Mouse (Mus musculus) kidney, postnatal 4 days (tissue): ENCODE data around the gene Acoxl.

ENCODE experiments used
- DNase-seq, 2 experiments: peaks; one replicate each; pipeline ENCODE4 v3.0.0; 2021; ENCODE audit warnings: mixed read lengths in 2 of 2

The Acoxl gene

DNA sequence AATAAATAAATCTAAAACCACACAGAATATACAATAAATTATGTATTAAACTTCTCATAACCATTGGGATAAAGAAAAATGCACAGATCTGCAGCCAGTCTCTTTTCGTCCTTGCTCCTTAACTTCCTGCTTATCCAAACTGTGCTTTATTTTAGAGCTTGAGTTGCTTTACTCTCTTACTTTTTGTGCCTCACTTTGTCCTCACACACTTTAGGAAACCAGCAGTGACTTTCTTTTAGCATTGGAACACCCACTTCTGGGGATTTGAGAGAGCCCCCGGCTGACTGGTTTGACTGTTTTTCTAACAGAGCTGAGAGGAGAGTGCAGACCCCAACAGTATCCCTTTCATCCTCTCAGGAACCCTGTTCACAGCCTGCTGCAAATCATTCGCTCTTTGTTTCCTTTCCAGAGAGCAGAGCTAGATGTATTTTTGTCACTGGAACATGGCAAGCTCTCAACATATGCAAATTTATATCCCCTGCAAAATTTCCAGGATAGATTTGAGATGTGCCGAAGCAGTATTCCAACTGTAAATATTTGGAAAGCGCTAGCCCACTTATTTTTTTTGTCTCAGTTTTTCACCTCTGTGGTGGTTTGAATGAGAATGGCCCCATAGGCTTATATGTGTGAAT lies 199.7 kb downstream of the Acoxl start:
- DNase-seq, result no peak

DNA sequence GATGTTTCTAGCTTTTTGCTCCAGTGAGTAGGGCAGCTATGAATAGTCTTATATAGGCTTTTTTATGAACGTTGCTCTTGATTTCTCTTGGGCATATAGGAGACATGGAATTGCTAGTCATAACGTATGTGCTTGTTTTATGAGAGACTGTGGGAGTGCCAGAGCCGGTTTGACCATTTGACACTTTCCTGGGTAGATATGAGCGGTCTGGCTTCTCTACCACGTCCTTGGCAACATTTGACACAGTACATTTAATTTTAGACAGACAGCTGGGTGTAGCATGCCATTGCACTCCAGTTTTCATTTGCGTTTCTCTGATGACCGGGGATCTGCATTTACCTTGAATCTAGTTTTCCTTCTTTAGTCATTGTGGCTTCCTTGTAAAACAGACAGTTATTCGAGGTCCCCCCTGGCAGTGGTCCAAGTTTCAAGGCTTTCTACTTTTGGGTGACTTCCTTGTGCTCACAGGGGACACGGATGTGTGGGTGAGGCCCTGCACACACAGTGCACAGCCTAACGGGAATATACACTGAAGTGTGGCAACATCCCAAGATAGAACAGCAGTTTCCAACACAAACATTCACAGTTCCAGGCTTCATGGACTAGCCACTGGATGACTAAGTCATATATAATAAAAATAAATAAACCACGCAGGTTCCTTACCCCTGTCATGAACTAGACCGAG lies 202.5 kb downstream of the Acoxl start:
- DNase-seq, result peak in 1 of 2 experiments; percentile 29

GRCm38 (mm10) chr2:128046454-128046853 lies 207.8 kb downstream of the Acoxl start:
- DNase-seq, result no peak

DNA sequence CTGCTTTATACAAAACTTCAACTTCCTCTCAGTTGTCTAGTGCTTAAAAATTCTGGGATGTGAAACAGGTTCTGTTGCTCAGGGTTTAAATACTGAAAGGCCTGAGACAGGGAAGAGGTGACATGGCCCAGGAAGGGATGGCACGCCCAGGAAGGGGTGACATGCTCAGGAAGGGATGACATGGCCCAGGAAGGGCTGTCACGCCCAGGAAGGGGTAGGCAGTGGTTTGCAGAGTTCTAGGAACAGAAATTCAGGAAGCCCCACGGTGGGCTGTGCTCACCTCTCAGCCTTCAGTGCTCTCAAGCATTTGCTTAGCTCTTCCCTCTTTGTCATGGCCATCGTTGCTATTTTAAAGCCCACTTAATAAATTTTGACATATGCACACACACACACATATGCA lies 216.2 kb downstream of the Acoxl start:
- DNase-seq, result no peak

- DNase-seq, result no peak
Observed at GRCm38 (mm10) chr2:128057872-128058271, 219.2 kb downstream of the Acoxl start.

- DNase-seq, result no peak
Observed at GRCm38 (mm10) chr2:128058627-128059026, 220.0 kb downstream of the Acoxl start.

- DNase-seq, result no peak
Observed at GRCm38 (mm10) chr2:128060213-128060612, 221.5 kb downstream of the Acoxl start.

DNA sequence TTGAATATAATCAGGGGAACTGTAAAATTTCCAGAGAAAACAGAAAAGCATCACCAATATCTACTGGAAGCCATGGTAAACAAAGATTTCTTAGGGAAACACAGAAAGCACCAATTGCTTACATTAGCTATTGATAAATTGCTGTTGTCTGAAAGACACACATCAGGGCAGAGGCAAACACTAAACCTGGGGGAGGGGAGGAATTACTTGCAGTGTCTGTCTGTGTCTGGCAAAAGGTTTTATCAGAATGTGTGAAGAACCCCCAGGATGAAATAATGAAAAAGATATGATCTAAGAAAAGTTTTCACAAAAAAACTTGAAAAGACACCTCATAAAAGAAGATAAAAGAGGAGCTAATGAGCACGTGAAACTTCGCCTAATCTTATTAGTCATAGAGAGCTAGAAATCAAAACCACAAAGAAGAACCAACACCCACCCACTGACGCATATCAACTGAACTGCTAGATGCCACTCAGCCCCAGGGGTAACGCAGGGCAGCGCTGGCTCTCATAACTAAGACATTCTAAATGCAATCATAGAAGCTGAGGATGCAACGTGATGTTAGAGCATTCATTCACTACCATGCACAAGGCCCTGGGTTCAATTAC lies 222.1 kb downstream of the Acoxl start:
- DNase-seq, result no peak

DNA sequence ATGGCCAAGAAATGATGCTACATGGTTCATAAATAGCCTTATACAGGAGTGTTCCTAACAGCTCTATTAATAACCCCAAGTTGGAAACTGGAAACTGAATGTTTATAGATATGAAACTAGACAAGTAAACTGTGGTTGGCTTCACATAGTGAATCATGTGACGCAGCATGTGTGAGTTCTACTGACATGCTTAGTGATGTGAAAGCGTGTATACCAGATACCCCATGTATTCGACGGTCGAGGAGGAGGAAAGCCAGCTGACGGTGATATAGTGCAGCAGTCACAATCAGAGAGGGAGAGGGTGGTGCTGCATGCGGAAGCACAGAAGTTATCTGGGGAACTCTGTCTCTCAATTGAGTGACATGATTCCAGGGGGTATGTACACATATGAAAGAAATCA lies 222.8 kb downstream of the Acoxl start:
- DNase-seq, result no peak

DNA sequence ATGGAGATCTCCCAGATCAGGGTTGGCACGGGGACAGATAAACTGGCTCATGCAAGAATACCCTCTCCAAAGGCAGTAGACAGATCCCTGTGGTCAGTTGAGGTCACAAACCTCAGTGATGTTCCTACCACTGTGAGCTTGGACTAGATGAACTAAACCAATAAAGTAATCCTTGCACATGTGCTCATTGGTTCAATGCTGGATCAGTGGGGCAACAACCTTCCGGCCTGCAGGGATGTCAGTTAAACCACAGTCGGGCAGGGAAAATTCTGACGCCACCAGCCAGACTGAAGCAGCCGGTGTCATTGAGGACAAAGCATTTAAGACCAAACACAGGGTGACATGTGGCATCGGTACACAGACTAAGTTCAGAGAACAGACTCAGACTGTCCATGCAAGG lies 224.1 kb downstream of the Acoxl start:
- DNase-seq, result no peak

DNA sequence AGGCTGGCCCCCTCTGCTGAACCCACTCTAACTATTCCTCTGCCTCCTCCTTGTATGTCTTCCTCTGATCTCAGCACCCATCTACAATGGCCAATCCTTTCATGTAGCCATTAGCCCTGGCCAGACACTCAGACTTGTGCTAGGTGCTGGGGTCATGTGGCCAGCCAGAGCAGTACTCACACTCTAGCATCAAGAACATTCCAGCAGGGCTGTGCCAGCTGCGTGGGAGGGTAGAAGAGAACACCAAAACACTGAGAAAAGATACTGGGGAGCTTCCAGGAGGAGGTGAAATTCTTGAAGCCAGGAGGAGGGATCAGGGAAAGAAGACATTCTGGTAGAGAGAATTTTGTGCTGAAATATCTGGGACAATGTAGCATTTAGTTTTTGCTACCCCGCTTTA lies 226.3 kb downstream of the Acoxl start:
- no peak for DNase-seq

DNA sequence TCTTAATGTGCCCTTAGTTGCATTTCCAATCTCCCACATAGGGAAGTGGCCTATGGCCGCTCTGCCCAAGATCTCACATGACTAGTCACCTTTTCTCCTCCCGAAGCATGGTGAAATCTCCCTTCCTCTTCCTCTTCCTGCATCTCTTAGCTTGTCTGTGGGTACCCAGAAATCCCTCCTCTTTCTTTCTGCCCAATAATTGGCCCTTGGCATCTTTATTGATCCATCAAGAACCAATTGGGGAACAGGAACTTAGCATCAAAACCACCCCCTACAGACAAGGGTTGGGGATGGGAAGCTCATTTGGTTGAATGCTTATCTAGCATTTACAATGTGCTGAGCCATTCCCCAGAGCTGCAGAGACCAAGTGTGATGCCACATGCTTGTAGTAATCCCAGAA lies 226.9 kb downstream of the Acoxl start:
- no peak for DNase-seq

DNA sequence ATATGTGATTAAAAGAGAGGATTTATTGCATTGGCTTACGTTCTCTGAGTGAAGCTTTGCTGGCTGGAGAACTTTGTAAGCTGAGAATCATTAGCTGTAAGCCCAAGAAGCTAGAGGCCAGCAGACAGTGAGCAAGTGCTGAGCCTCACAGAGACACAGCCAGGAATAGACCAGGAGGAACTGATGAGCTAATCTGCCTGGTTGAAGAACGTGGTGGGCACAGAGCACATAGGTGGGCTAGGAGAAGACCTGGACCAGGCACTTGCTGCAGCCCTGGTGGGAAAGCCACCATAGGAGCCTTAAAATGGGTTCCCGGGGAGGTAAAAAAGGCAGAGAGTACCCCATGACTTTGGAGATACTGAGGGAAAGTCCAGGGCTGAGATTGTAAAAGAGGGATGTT lies 228.5 kb downstream of the Acoxl start:
- no peak for DNase-seq

- DNase-seq, result no peak
Observed at GRCm38 (mm10) chr2:128067596-128067995, 228.9 kb downstream of the Acoxl start.

GRCm38 (mm10) chr2:128068176-128068575 lies 229.5 kb downstream of the Acoxl start:
- no peak for DNase-seq

GRCm38 (mm10) chr2:128069025-128069424 lies 230.3 kb downstream of the Acoxl start:
- no peak for DNase-seq

DNA sequence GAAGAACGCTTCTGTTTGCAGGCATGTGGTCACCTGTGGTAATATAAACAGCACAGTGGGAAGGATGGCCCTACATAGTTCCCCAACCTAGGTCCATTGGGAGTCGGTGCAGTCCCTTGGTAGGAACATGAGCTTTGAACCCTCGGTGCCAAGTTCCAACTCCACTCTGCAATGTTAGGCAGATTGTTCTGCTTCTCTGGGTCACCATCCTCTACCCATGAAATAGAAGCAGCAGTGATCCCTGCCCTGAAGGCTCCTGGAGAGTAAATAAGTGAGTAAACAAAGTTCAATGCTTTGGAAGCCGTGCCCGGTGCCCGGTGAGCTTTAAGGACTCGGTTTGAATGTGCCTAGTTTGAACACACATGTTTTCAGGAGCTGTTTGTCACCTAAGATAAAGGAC lies 233.1 kb downstream of the Acoxl start:
- no peak for DNase-seq

GRCm38 (mm10) chr2:128072944-128073343 lies 234.3 kb downstream of the Acoxl start:
- DNase-seq, result no peak

DNA sequence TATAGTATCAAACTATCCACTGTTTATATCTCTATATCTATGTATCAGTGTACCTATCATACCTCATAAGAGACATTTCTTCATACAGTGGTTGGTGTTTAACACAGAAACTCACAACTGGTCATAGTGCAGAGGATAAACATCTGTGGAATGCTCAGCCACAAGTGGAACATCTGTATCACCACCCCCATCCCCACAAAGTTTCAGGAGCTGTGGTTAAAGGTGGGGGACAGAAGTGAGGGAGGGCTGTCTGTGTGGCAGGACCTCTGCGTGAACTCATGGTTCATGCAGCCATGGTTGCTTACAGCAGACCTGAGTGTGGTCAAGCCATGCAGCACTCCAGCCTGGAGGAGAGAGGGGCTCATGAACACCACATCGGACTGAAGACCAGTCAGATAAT lies 234.9 kb downstream of the Acoxl start:
- no peak for DNase-seq

DNA sequence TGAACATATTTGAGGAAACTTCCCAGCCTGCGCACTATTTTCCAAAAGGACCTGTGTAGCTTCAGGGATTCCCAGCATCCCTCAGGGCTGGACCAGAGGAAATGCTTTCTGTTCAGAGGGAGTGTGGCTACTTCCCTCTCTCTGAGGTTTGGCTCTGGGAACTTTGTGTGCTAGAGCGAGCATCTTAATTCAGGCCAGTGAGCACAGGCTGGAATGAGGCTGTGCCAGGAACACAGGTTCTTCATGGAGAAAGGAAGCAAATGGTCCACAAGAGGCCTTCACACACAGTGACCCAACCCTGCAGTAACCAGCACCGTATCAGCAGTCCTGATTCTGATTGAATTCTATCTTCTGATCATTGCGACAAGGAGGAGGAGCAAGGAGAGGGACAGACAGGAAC lies 238.3 kb downstream of the Acoxl start:
- no peak for DNase-seq

- peak; percentile 66 to 76 for DNase-seq
Observed at GRCm38 (mm10) chr2:128078859-128079258, 240.2 kb downstream of the Acoxl start.

- DNase-seq, result no peak
Observed at GRCm38 (mm10) chr2:128079316-128079715, 240.6 kb downstream of the Acoxl start.

DNA sequence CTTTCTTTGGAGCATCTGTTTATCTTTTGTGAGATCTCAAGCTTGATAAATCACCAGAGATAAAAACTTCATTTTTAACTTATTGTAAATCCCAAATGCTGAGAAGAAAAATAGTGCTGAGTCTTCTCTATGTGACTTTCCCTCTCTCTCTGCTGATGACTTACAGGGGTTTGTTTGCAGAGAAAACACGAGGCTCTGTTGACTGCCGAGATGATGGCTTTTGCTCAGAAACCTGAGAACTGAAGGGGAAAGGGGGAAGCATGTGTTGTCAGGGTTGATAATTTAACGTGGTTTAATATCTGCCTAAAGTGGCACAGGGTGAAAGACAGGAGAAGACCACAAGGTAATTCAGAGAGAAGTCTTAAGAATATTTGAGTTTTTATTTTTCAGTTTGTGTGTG lies 245.2 kb downstream of the Acoxl start:
- no peak for DNase-seq

DNA sequence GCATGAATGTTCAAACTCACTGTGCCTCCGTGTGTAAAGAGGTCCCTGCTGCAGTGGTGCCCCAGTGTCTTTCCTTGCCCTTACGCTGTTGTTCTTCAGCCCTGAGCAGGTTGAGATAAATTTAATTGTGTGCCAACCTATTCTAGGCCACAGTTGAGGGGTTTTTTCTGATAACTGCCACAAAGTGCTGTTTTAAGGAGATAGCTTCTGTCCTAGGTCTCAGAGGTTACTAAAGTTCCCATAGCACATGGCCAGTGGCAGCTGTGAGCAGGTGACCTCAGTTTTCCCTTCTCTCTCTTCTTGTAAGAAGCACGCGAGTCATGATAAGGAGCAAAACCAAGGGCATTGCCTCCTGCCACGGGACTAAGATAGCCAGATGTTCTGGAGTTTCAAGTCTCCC lies 245.9 kb downstream of the Acoxl start:
- DNase-seq, result no peak

- no peak for DNase-seq
Observed at GRCm38 (mm10) chr2:128085481-128085880, 246.8 kb downstream of the Acoxl start.
